In the genomic region with DNA sequence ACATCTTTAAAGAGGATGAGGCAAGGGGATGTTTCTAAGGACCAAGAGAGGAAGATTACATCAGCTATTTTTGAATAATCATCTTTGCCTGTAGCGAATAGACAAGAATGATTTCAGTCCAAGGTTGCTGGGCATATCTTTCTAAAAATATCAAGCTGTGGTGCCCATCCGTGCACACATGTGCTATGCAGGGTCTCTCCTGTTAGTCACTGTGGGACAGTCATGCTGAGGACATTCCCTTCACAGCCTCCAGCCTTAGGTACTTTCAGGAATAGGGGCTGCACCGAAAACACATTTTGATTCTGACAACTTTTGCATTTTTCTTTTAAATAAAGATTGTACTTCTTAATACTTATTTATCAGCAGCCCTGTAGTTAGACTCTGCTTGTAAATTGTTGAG, we compare ENCODE assay signal across 15 mouse cellular contexts.
"Had no signal": no experiment of that assay in that cellular context is flagged by ENCODE, and none has a peak within 500 bp of the region (broad histone marks: within the 10 kb centered on the region; RNA-seq: fewer than 3 reads in every experiment).

No protein-coding gene starts in this region.

- DNase-seq: cerebellum, adult 9-10 months; cerebellum, adult 9-11 months; cerebellum, postnatal 10 days; cerebellum, postnatal 14 days; cerebellum, postnatal 25 days; cerebellum, postnatal 36 days; embryo, embryonic 11 days; forebrain, postnatal 0 days; gastrocnemius, adult 2 months; gastrocnemius, postnatal 10 days; gastrocnemius, postnatal 14 days; gastrocnemius, postnatal 25 days; gastrocnemius, postnatal 36 days; heart, adult 18-20 months; heart, adult 2 months had no signal
